Mouse (Mus musculus): ENCODE results near the gene Gm11213.

DNA sequence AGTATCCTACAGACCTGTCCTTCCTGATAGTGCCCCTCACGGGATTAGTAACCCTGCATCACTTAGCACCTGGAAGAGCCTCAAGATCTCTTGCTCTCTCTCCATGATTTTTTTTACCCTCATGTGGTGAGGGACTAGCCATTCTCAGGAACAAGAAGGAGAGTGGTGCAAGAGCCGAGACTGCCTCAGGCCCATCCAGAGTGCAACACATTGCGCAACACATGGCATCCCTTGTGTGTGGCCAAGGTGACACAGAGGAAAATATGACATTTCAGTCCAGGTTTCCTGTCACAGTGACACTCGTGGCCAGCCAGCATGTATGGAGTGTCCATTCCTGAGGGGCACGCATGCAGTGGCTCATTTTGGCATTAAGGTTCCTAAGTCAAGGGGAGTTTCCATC lies 32.4 kb downstream of the Gm11213 start:
- TF ChIP-seq EP300 (IDR thresholded peaks at IDR 0.05; ENCODE audit: low read depth) (no peak), CTCF (IDR thresholded peaks at IDR 0.05; ENCODE audit: low read depth) (no peak)
